Mouse (Mus musculus): ENCODE data around the gene Taf5l. TPM values are rescaled to one million over a fixed set of nuclear protein-coding genes. Genes with fewer than 3 reads are reported as not detected.

Taf5l gene
- total and polyA plus RNA-seq, 3 experiments, result 86.3 to 88.4 TPM; not detected in 1

DNA sequence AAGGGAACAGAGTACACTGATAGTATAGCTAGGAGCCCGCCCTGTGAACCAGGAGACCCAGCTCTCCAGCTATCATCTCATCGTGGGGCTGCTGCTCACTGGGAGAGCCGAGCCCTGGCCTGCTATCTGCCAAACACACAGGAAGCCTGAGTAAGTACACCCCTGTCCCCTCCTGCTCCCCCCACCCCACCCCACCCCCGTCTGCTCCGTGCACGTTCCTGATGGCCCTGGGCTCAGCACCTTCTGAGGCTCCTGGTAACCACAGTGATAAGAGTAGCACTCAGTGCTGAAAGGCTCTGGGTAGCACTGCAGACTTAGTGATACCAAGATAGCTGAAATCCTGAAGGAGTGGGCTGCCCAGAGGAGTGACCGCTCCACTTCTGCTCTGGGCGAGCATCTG lies 42.3 kb downstream of the Taf5l start:
- Histone ChIP-seq H3K27me3 (ENCODE audit: control insufficient read depth in 1 of 2, insufficient read depth in 2 of 2, low read length in 2 of 2) (no peaks in the 10 kb centered on the region), H3K9ac (ENCODE audit: control insufficient read depth, low read depth, low read length, poor library complexity, severe bottlenecking) (peak overlapping the region; percentile 34), H3K4me1 (ENCODE audit: control insufficient read depth in 1 of 2, insufficient read depth in 2 of 2, low read length in 2 of 2) (peaks cover 25 to 47% of the 10 kb centered on the region in 2 experiments), H3K36me3 (ENCODE audit: control insufficient read depth in 1 of 2, insufficient read depth in 2 of 2, low read length in 2 of 2) (peaks cover 8 to 39% of the 10 kb centered on the region in 2 experiments), H3K27ac (ENCODE audit: control insufficient read depth, low read depth, low read length) (peak overlapping the region; percentile 72), H3K79me2 (ENCODE audit: control insufficient read depth, insufficient read depth, low read length, poor library complexity) (peaks cover 25% of the 10 kb centered on the region), H3K4me3 (ENCODE audit: control insufficient read depth in 1 of 2, insufficient read depth in 1 of 2, low read depth in 2 of 2, low read length in 2 of 2) (peak overlapping the region; percentile 7 to 13; a peak in 1 of 4 replicates), H3K9me3 (replicated peaks; ENCODE audit: insufficient read depth, low read length) (no peaks in the 10 kb centered on the region)
- DNase-seq (ENCODE audit: low read depth, low spot score), result peak; percentile 89
- TF ChIP-seq TAL1 (IDR thresholded peaks at IDR 0.05; ENCODE audit: low read length) (peak; percentile 59), BHLHE40 (IDR thresholded peaks at IDR 0.05; ENCODE audit: borderline replicate concordance, low read depth, low read length) (peak; percentile 89), TCF12 (IDR thresholded peaks at IDR 0.05; ENCODE audit: low read depth, low read length) (peak; percentile 63; the same call in 1 of the 2 replicates), RCOR1 (IDR thresholded peaks at IDR 0.05; ENCODE audit: low read depth, low read length) (0 out of 2 replicates have a peak, but pooled peaks have one; percentile 58), ETS1 (IDR thresholded peaks at IDR 0.05; ENCODE audit: low read depth, low read length) (peak; percentile 73; the same call in 1 of the 2 replicates), EP300 (IDR thresholded peaks at IDR 0.05; ENCODE audit: low read depth in 1 of 2, low read length in 2 of 2) (peak; percentile 56 to 64; a peak in 3 of 4 replicates), JUND (IDR thresholded peaks at IDR 0.05; ENCODE audit: low read depth, low read length) (no peak), TBP (IDR thresholded peaks at IDR 0.05; ENCODE audit: low read depth, low read length) (no peak), UBTF (IDR thresholded peaks at IDR 0.05; ENCODE audit: borderline replicate concordance, insufficient read depth, low read depth, low read length) (no peak), SIN3A (IDR thresholded peaks at IDR 0.05; ENCODE audit: low read length) (0 out of 2 replicates have a peak, but pooled peaks have one; percentile 43), MXI1 (IDR thresholded peaks at IDR 0.05; ENCODE audit: low read depth, low read length) (peak; percentile 69; the same call in 1 of the 2 replicates), MAZ (IDR thresholded peaks at IDR 0.05; ENCODE audit: low read depth, low read length) (peak; percentile 97), MYC (IDR thresholded peaks at IDR 0.05; ENCODE audit: low read depth, low read length) (no peak), CHD1 (IDR thresholded peaks at IDR 0.05; ENCODE audit: low read depth, low read length) (0 out of 2 replicates have a peak, but pooled peaks have one; percentile 32), POLR2AphosphoS2 (IDR thresholded peaks at IDR 0.05; ENCODE audit: low read length) (no peak)

DNA sequence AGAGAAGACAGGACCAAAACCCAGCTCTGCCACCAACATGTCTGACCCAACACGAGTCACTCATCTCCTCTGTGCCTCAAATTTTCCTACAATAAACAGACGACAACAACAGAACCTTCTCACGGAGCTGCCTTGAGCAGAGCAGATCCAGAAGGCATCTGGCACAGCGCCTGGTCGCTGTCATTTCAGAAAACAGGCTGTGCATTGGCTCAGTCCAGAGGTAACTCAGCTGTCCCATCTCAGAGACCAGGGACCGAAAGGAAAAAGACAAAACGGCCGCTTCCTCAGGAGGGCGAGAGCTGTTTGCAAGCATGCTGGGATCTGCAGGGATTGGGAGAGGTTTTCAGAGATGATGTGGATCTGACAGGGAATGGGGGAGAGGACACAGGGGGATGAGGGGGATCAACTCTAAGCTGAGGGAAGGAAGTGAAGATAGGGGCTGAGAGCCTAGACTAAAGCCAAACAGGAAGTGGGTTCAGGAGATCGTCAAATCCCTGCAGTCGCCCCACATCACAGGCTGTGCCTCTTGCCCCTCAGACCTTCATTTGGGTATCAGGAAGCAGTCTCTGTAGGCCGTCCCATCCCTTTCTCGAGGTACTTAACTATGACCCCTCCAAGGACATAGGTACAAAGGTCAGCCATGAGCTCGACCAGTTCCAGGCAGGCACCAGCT lies 42.9 kb downstream of the Taf5l start:
- peak overlapping the region in 1 of 2 experiments; percentile 3; a peak in 1 of 4 replicates for H3K4me3 ChIP-seq (ENCODE audit: control insufficient read depth in 1 of 2, insufficient read depth in 1 of 2, low read depth in 2 of 2, low read length in 2 of 2)

More for the DNA sequence above, 42.9 kb downstream of the Taf5l start:
- Histone ChIP-seq H3K27me3 (ENCODE audit: control insufficient read depth in 1 of 2, insufficient read depth in 2 of 2, low read length in 2 of 2) (no peaks in the 10 kb centered on the region), H3K79me2 (ENCODE audit: control insufficient read depth, insufficient read depth, low read length, poor library complexity) (peaks cover 25% of the 10 kb centered on the region), H3K4me1 (ENCODE audit: control insufficient read depth in 1 of 2, insufficient read depth in 2 of 2, low read length in 2 of 2) (peaks cover 25 to 45% of the 10 kb centered on the region in 2 experiments), H3K27ac (ENCODE audit: control insufficient read depth, low read depth, low read length) (peak overlapping the region; percentile 58), H3K36me3 (ENCODE audit: control insufficient read depth in 1 of 2, insufficient read depth in 2 of 2, low read length in 2 of 2) (peaks cover 8 to 35% of the 10 kb centered on the region in 2 experiments), H3K9ac (ENCODE audit: control insufficient read depth, low read depth, low read length, poor library complexity, severe bottlenecking) (peak overlapping the region; percentile 12), H3K9me3 (replicated peaks; ENCODE audit: insufficient read depth, low read length) (no peaks in the 10 kb centered on the region)
- DNase-seq (ENCODE audit: low read depth, low spot score), result peak; percentile 61
- TF ChIP-seq RCOR1 (IDR thresholded peaks at IDR 0.05; ENCODE audit: low read depth, low read length), result 0 out of 2 replicates have a peak, but pooled peaks have one; percentile 11
- peak; percentile 56; the same call in 1 of the 2 replicates for TF ChIP-seq ELF1 (IDR thresholded peaks at IDR 0.05; ENCODE audit: low read depth, low read length)
- TF ChIP-seq CHD2 (IDR thresholded peaks at IDR 0.05; ENCODE audit: low read length), result no peak
- peak in 1 of 2 experiments; percentile 10; a peak in 2 of 4 replicates for TF ChIP-seq EP300 (IDR thresholded peaks at IDR 0.05; ENCODE audit: low read depth in 1 of 2, low read length in 2 of 2)
- no peak for TF ChIP-seq ZNF384 (IDR thresholded peaks at IDR 0.05; ENCODE audit: low read depth, low read length)
- TF ChIP-seq MXI1 (IDR thresholded peaks at IDR 0.05; ENCODE audit: low read depth, low read length), result no peak
